Mouse (Mus musculus): ENCODE measurements around the gene Vmn1r14.

DNA sequence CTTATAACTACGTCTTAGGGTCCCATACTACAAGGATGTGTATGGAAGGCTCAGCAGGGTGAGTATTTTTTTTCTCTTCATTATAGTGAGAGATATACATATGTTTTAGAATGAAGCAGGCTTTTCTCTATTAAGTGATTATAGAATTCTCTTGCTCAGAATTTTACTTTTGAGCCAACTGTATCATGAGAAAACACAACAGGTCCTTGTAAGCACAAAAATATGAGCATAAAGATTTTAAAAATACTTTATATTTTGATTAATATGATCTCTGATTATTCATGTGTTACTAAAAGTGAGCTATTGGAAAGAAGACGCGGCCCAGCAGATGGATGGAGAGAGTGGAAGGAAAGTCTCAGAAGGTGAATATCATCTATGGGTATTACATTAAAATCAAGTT lies at the start of gene Vmn1r14:
- TF ChIP-seq POLR2A (IDR thresholded peaks at IDR 0.05; ENCODE audit: insufficient read length, low read depth) (no peak), CEBPB (IDR thresholded peaks at IDR 0.05; ENCODE audit: insufficient read depth, poor library complexity, severe bottlenecking) (no peak)

Measured in myocyte (in vitro differentiated cells).